17 mouse cellular contexts compared by ENCODE assay signal in genomic region chr1:160533209-160533820, GRCm38 (mm10).
A peak's percentile ranks its signal among the peaks of the same experiment; 100 is the strongest.
DNase-seq lines count a peak whose midpoint lies in the region; ATAC-seq and TF ChIP-seq lines count a peak whose summit lies in the region.
"Had no signal": no experiment of that assay in that cellular context is flagged by ENCODE, and none has a peak within 500 bp of the region (broad histone marks: within the 10 kb centered on the region; RNA-seq: fewer than 3 reads in every experiment).

No protein-coding gene starts in this region.

- H3K4me3 ChIP-seq in embryonic facial prominence, embryonic 11.5 days (ENCODE audit: low read depth, low read length): no peak overlapping the region
- H3K4me3 ChIP-seq in embryonic facial prominence, embryonic 10.5 days: no peak overlapping the region
- no peak overlapping the region for H3K4me3 ChIP-seq in neural tube, embryonic 12.5 days
- H3K4me3 ChIP-seq in midbrain, embryonic 13.5 days (replicated peaks): no peak overlapping the region
- H3K4me3 ChIP-seq in left cerebral cortex, adult 2 months: no peak overlapping the region
- H3K4me3 ChIP-seq: erythroblast, embryonic 14.5 days; gastrocnemius, adult 2 months; liver, embryonic 13.5 days; myocyte had no signal

- 63% methylated on average over 6 of the region's 6 CpGs for WGBS in embryonic facial prominence, embryonic 11.5 days
- 62% methylated on average over 6 of the region's 6 CpGs for WGBS in embryonic facial prominence, embryonic 10.5 days
- WGBS in neural tube, embryonic 12.5 days: 57% methylated on average over 6 of the region's 6 CpGs
- WGBS in midbrain, embryonic 13.5 days: 45% methylated on average over 6 of the region's 6 CpGs

- no peak for DNase-seq in embryonic facial prominence, embryonic 11.5 days (ENCODE audit: low spot score)
- no peak for DNase-seq in embryonic facial prominence, embryonic 10.5 days (ENCODE audit: low spot score)
- DNase-seq in neural tube, embryonic 10.5 days (ENCODE audit: extremely low spot score, low spot score): no peak
- no peak for DNase-seq in ovary, postnatal 14 days (ENCODE audit: low spot score)
- DNase-seq in frontal cortex, postnatal 36 days (ENCODE audit: low spot score in 2 of 2): no peak
- no peak for DNase-seq in left cerebral cortex, adult 2 months (ENCODE audit: extremely low spot score in 1 of 2, low spot score in 2 of 2)
- DNase-seq: adrenal gland, postnatal 10 days; gastrocnemius, adult 2 months; heart, postnatal 14 days; kidney, adult 2 months; liver, embryonic 13.5 days; lung, postnatal 36 days; right cerebral cortex, adult 18-20 months had no signal

- no peak overlapping the region for H3K27ac ChIP-seq in embryonic facial prominence, embryonic 11.5 days (replicated peaks; ENCODE audit: low read depth, low read length)
- H3K27ac ChIP-seq in embryonic facial prominence, embryonic 10.5 days (replicated peaks): no peak overlapping the region
- no peak overlapping the region for H3K27ac ChIP-seq in neural tube, embryonic 12.5 days
- H3K27ac ChIP-seq in midbrain, embryonic 13.5 days: peak overlapping the region; percentile 44
- no peak overlapping the region for H3K27ac ChIP-seq in left cerebral cortex, adult 2 months
- H3K27ac ChIP-seq: gastrocnemius, adult 2 months; liver, embryonic 13.5 days had no signal

- ATAC-seq in embryonic facial prominence, embryonic 11.5 days (replicated peaks; ENCODE audit: insufficient number of reproducible peaks, low FRiP score, low TSS enrichment, low read depth): peak; percentile 87
- peak; percentile 34; the same call in 1 of the 2 replicates for ATAC-seq in neural tube, embryonic 12.5 days (ENCODE audit: low FRiP score, low read depth)
- ATAC-seq in midbrain, embryonic 13.5 days: peak; percentile 68

- TF ChIP-seq CTCF in left cerebral cortex, adult 2 months (IDR thresholded peaks at IDR 0.05): no peak

- no peak overlapping the region for H3K9ac ChIP-seq in embryonic facial prominence, embryonic 11.5 days (replicated peaks; ENCODE audit: low read length)
- no peak overlapping the region for H3K9ac ChIP-seq in neural tube, embryonic 12.5 days
- no peak overlapping the region; the same call in 1 of the 2 replicates for H3K9ac ChIP-seq in midbrain, embryonic 13.5 days (replicated peaks)
- H3K9ac ChIP-seq: liver, embryonic 13.5 days had no signal

- no peaks in the 10 kb centered on the region for H3K36me3 ChIP-seq in embryonic facial prominence, embryonic 11.5 days (replicated peaks; ENCODE audit: control insufficient read depth, insufficient read depth, low read depth, low read length)
- H3K36me3 ChIP-seq in embryonic facial prominence, embryonic 10.5 days (replicated peaks): no peaks in the 10 kb centered on the region
- no peaks in the 10 kb centered on the region for H3K36me3 ChIP-seq in neural tube, embryonic 12.5 days
- H3K36me3 ChIP-seq in midbrain, embryonic 13.5 days: no peaks in the 10 kb centered on the region
- H3K36me3 ChIP-seq: liver, embryonic 13.5 days had no signal

- no peak overlapping the region for H3K4me2 ChIP-seq in embryonic facial prominence, embryonic 11.5 days (ENCODE audit: low read depth, low read length)
- no peak overlapping the region for H3K4me2 ChIP-seq in neural tube, embryonic 12.5 days (replicated peaks)
- H3K4me2 ChIP-seq in midbrain, embryonic 13.5 days (replicated peaks): no peak overlapping the region
- H3K4me2 ChIP-seq: liver, embryonic 13.5 days had no signal

- intact Hi-C loops in left cerebral cortex, adult 2 months (cut with DNase I): no loop called here

- H3K27me3 ChIP-seq in embryonic facial prominence, embryonic 11.5 days (ENCODE audit: control insufficient read depth, insufficient read depth, low read length): no peaks in the 10 kb centered on the region
- H3K27me3 ChIP-seq in embryonic facial prominence, embryonic 10.5 days (replicated peaks; ENCODE audit: low read depth, poor library complexity, severe bottlenecking): no peaks in the 10 kb centered on the region
- H3K27me3 ChIP-seq in neural tube, embryonic 12.5 days (replicated peaks): no peaks in the 10 kb centered on the region
- H3K27me3 ChIP-seq in midbrain, embryonic 13.5 days: no peaks in the 10 kb centered on the region
- H3K27me3 ChIP-seq: liver, embryonic 13.5 days had no signal

- H3K4me1 ChIP-seq in embryonic facial prominence, embryonic 11.5 days (ENCODE audit: control insufficient read depth, insufficient read depth, low read length): no peaks in the 10 kb centered on the region
- H3K4me1 ChIP-seq in embryonic facial prominence, embryonic 10.5 days: no peaks in the 10 kb centered on the region
- no peaks in the 10 kb centered on the region for H3K4me1 ChIP-seq in neural tube, embryonic 12.5 days
- peaks cover 14% of the 10 kb centered on the region for H3K4me1 ChIP-seq in midbrain, embryonic 13.5 days (replicated peaks)
- H3K4me1 ChIP-seq: liver, embryonic 13.5 days had no signal

- no peaks in the 10 kb centered on the region for H3K9me3 ChIP-seq in embryonic facial prominence, embryonic 11.5 days (replicated peaks; ENCODE audit: control insufficient read depth, low read length)
- H3K9me3 ChIP-seq in embryonic facial prominence, embryonic 10.5 days: no peaks in the 10 kb centered on the region
- no peaks in the 10 kb centered on the region for H3K9me3 ChIP-seq in neural tube, embryonic 12.5 days
- H3K9me3 ChIP-seq in midbrain, embryonic 13.5 days: no peaks in the 10 kb centered on the region
- H3K9me3 ChIP-seq: liver, embryonic 13.5 days had no signal

Comparison
In these comparisons a context has a peak if more than half of its experiments do, and no peak if none do; other contexts are left out.
1. ATAC-seq: peak in every context shown above with its lines; median percentile 87 in embryonic facial prominence, embryonic 11.5 days; 68 in midbrain, embryonic 13.5 days; 34 in neural tube, embryonic 12.5 days.